Comparison of ENCODE assay signal across 14 mouse cellular contexts in genomic region chr1:177468436-177468835, GRCm38 (mm10). TPM values are rescaled to one million over a fixed set of nuclear protein-coding genes. Genes with fewer than 3 reads are reported as not detected.
DNase-seq lines count a peak whose midpoint lies in the region; ATAC-seq lines count a peak whose summit lies in the region.
"Had no signal": no experiment of that assay in that cellular context is flagged by ENCODE, and none has a peak within 500 bp of the region (broad histone marks: within the 10 kb centered on the region; RNA-seq: fewer than 3 reads in every experiment).

No protein-coding gene starts in this region.

- peak; percentile 71 for ATAC-seq in frontal cortex, adult (ENCODE audit: low TSS enrichment)
- ATAC-seq in megakaryocyte, adult 5-6 weeks (ENCODE audit: poor library complexity, severe bottlenecking) = no peak
- ATAC-seq: liver, postnatal 0 days had no signal

- DNase-seq in cerebellum, postnatal 10 days = peak; percentile 77 to 80
- no peak for DNase-seq in cerebellum, adult 9-11 months
- no peak for DNase-seq in frontal cortex, postnatal 10 days (ENCODE audit: low spot score in 2 of 2)
- DNase-seq in brain, adult 2 months (ENCODE audit: low read depth, low spot score) = peak; percentile 79
- peak; percentile 74 to 76 for DNase-seq in left cerebral cortex, postnatal 36 days (ENCODE audit: low spot score in 2 of 2)
- DNase-seq in kidney, adult 11 months = no peak
- DNase-seq: adrenal gland, adult 2 months; heart, postnatal 10 days; kidney, adult 2 months; kidney, postnatal 14 days; liver, postnatal 0 days; lung, postnatal 36 days had no signal

- intact Hi-C loops in left cerebral cortex, postnatal 36 days (cut with DNase I) = no loop called here

RNA-seq across cellular contexts. Expression of gene Zbtb18, which starts 26.3 kb away (rescaled TPM):
- total RNA-seq in left cerebral cortex, postnatal 36 days (2021) = 100 to 1,000 TPM; 354 to 392 TPM
- total RNA-seq in megakaryocyte, adult 5-6 weeks (2015) = 45.0 and 48.4 TPM in 2 replicates
- 47.9 and 73.7 TPM in 2 replicates for total RNA-seq in megakaryocyte, adult 5-6 weeks (2017)

Comparison
In these comparisons a context has a peak if more than half of its experiments do, and no peak if none do; other contexts are left out.
1. DNase-seq: peak in cerebellum, postnatal 10 days (2 of 2), brain, adult 2 months (single experiment) and left cerebral cortex, postnatal 36 days (2 of 2); none in cerebellum, adult 9-11 months (single experiment), frontal cortex, postnatal 10 days (0 of 2) and kidney, adult 11 months (single experiment).
2. RNA of gene Zbtb18, which starts 26.3 kb away (total RNA-seq): 354 to 392 TPM in left cerebral cortex, postnatal 36 days; 45.0 to 73.7 TPM in megakaryocyte, adult 5-6 weeks; every median in the first group is over 4 times any median in the second.